Mouse (Mus musculus): ENCODE measurements around the gene Fam205a1. TPM values are rescaled to one million over a fixed set of nuclear protein-coding genes. Genes with fewer than 3 reads are reported as not detected.
"Not testable (repeated sequence)": the region's sequence is repeated elsewhere in the genome, so short reads cannot be mapped to it uniquely, and the experiment has no call there.

The Fam205a1 gene
- total RNA-seq, 2 experiments from 2014 or later: not detected

- DNase-seq (ENCODE audit: low spot score); intact Hi-C loops (cut with DNase I): not testable (repeated sequence)
Measured at GRCm38 (mm10) chr4:42860483-42860882, 6.8 kb upstream of the Fam205a1 start.

- DNase-seq (ENCODE audit: low spot score); intact Hi-C loops (cut with DNase I): not testable (repeated sequence)
Measured at GRCm38 (mm10) chr4:42856671-42857070, 3.0 kb upstream of the Fam205a1 start, which contains the start of gene Gm12394. Gene Gm12394 (minus strand): TSS chr4:42856771.

Other genes starting within 250 kb of the Fam205a1 start
- not detected for gene Gm10591, start 241.7 kb downstream of the Fam205a1 start, total RNA-seq (2021)
- 1 to 10 TPM; 1.1 to 2.2 TPM for gene Gm2564, start 224.2 kb downstream of the Fam205a1 start, total RNA-seq (2021)
- gene Ccl27b, start 198.6 kb downstream of the Fam205a1 start, total RNA-seq (2021): not detected
- gene Il11ra2, start 192.0 kb downstream of the Fam205a1 start, total RNA-seq (2021): under 1 TPM in 1 of 2 experiments, not detected in 1; 0.21 TPM
- gene 4930578G10Rik, start 118.3 kb downstream of the Fam205a1 start, total RNA-seq (2021): not detected
- under 1 TPM; 0.94 to 0.98 TPM for gene Ccl19, start 97.3 kb downstream of the Fam205a1 start, total RNA-seq (2021)
- 10 to 100 TPM; 44.2 to 54.6 TPM for gene Ccl21a, start 79.9 kb downstream of the Fam205a1 start, total RNA-seq (2021)
- gene Gm12394, start 2.9 kb upstream of the Fam205a1 start, total RNA-seq (2021): not detected
- 1 to 10 TPM; 7.1 to 7.5 TPM for gene Fam205c, start 20.3 kb upstream of the Fam205a1 start, total RNA-seq (2021)
- gene Phf24, start 62.8 kb upstream of the Fam205a1 start, total RNA-seq (2021): 1 to 10 TPM; 9.0 to 9.4 TPM
- gene Dnajb5, start 95.9 kb upstream of the Fam205a1 start, total RNA-seq (2021): 10 to 100 TPM; 83.5 to 93.2 TPM
- not detected for gene 1700022I11Rik, start 115.7 kb upstream of the Fam205a1 start, total RNA-seq (2021)
- gene Vcp, start 146.6 kb upstream of the Fam205a1 start, total RNA-seq (2021): 100 to 1,000 TPM; 244 to 266 TPM
- 1 to 10 TPM; 3.8 to 4.3 TPM for gene Fancg, start 156.6 kb upstream of the Fam205a1 start, total RNA-seq (2021)
- gene Pigo, start 171.9 kb upstream of the Fam205a1 start, total RNA-seq (2021): 10 to 100 TPM; 21.8 to 25.1 TPM
- gene Stoml2, start 177.8 kb upstream of the Fam205a1 start, total RNA-seq (2021): 100 to 1,000 TPM; 104 to 108 TPM
- gene Fam214b, start 192.3 kb upstream of the Fam205a1 start, total RNA-seq (2021): 10 to 100 TPM; 27.7 to 32.8 TPM
- 10 to 100 TPM; 14.8 to 16.3 TPM for gene Unc13b, start 205.1 kb upstream of the Fam205a1 start, total RNA-seq (2021)